Comparison of ENCODE assay signal across 9 mouse cellular contexts in genomic region chr14:7801831-7802230, GRCm38 (mm10). TPM values are rescaled to one million over a fixed set of nuclear protein-coding genes. Genes with fewer than 3 reads are reported as not detected.
DNase-seq lines count a peak whose midpoint lies in the region; ATAC-seq and TF ChIP-seq lines count a peak whose summit lies in the region.
"Had no signal": no experiment of that assay in that cellular context is flagged by ENCODE, and none has a peak within 500 bp of the region (broad histone marks: within the 10 kb centered on the region; RNA-seq: fewer than 3 reads in every experiment).

No protein-coding gene starts in this region.

- 13% methylated on average over 4 of the region's 4 CpGs for WGBS in hindbrain, embryonic 10.5 days
- WGBS in hindbrain, embryonic 12.5 days: 10% methylated on average over 4 of the region's 4 CpGs
- 15% methylated on average over 4 of the region's 4 CpGs for WGBS in limb, embryonic 11.5 days
- 9% methylated on average over 4 of the region's 4 CpGs for WGBS in forebrain, embryonic 15.5 days

- no peak overlapping the region for H3K27ac ChIP-seq in hindbrain, embryonic 10.5 days
- H3K27ac ChIP-seq in hindbrain, embryonic 12.5 days: no peak overlapping the region
- no peak overlapping the region for H3K27ac ChIP-seq in limb, embryonic 11.5 days (replicated peaks; ENCODE audit: low read depth, low read length)
- no peak overlapping the region for H3K27ac ChIP-seq in forebrain, embryonic 15.5 days (replicated peaks)
- H3K27ac ChIP-seq: embryonic facial prominence, embryonic 13.5 days had no signal

- no peak overlapping the region for H3K4me2 ChIP-seq in hindbrain, embryonic 12.5 days (replicated peaks)
- H3K4me2 ChIP-seq in limb, embryonic 11.5 days (ENCODE audit: low read depth, severe bottlenecking): no peak overlapping the region
- H3K4me2 ChIP-seq in forebrain, embryonic 15.5 days (replicated peaks): no peak overlapping the region
- H3K4me2 ChIP-seq: embryonic facial prominence, embryonic 13.5 days had no signal

- H3K36me3 ChIP-seq in hindbrain, embryonic 10.5 days: no peaks in the 10 kb centered on the region
- no peaks in the 10 kb centered on the region for H3K36me3 ChIP-seq in hindbrain, embryonic 12.5 days
- no peaks in the 10 kb centered on the region for H3K36me3 ChIP-seq in E14TG2a.4 (ENCODE audit: insufficient read depth, low read length)
- H3K36me3 ChIP-seq in limb, embryonic 11.5 days (ENCODE audit: control insufficient read depth, insufficient read depth, low read length): no peaks in the 10 kb centered on the region
- H3K36me3 ChIP-seq in splenic B cell, adult 2 months (ENCODE audit: control insufficient read depth, insufficient read depth, low read length, poor library complexity, severe bottlenecking): no peaks in the 10 kb centered on the region
- H3K36me3 ChIP-seq in forebrain, embryonic 15.5 days: no peaks in the 10 kb centered on the region
- H3K36me3 ChIP-seq: embryonic facial prominence, embryonic 13.5 days had no signal

- H3K9me3 ChIP-seq in hindbrain, embryonic 10.5 days: 0 out of 2 replicates have a peak, but pooled peaks cover 6% of the 10 kb centered on the region
- H3K9me3 ChIP-seq in hindbrain, embryonic 12.5 days (replicated peaks): 0 out of 2 replicates have a peak, but pooled peaks cover 6% of the 10 kb centered on the region
- H3K9me3 ChIP-seq in E14TG2a.4 (ENCODE audit: low read length): no peaks in the 10 kb centered on the region
- H3K9me3 ChIP-seq in limb, embryonic 11.5 days (ENCODE audit: control insufficient read depth, low read length): no peaks in the 10 kb centered on the region
- no peaks in the 10 kb centered on the region for H3K9me3 ChIP-seq in forebrain, embryonic 15.5 days

- peak; percentile 31 for DNase-seq in hindbrain, embryonic 10.5 days (ENCODE audit: low spot score)
- DNase-seq in 416B (ENCODE audit: low read depth): peak; percentile 63
- peak; percentile 68 to 81 for DNase-seq in cerebellum, postnatal 25 days
- peak; percentile 69 for DNase-seq in limb, embryonic 11.5 days (ENCODE audit: low spot score)
- peak; percentile 63 for DNase-seq in splenic B cell, adult 2 months (ENCODE audit: low read depth, low spot score)

- H3K4me1 ChIP-seq in hindbrain, embryonic 10.5 days (replicated peaks): 0 out of 2 replicates have a peak, but pooled peaks cover 6% of the 10 kb centered on the region
- H3K4me1 ChIP-seq in hindbrain, embryonic 12.5 days: no peaks in the 10 kb centered on the region
- H3K4me1 ChIP-seq in E14TG2a.4 (replicated peaks; ENCODE audit: low read depth, low read length): peaks cover 41% of the 10 kb centered on the region
- no peaks in the 10 kb centered on the region for H3K4me1 ChIP-seq in limb, embryonic 11.5 days (ENCODE audit: control insufficient read depth, insufficient read depth, low read length)
- H3K4me1 ChIP-seq in forebrain, embryonic 15.5 days: no peaks in the 10 kb centered on the region
- H3K4me1 ChIP-seq: embryonic facial prominence, embryonic 13.5 days had no signal

- TF ChIP-seq CTCF in E14TG2a.4 (conservative IDR thresholded peaks at IDR 0.05; ENCODE audit: low read length): peak; percentile 54

- H3K27me3 ChIP-seq in hindbrain, embryonic 10.5 days (ENCODE audit: insufficient read depth, poor library complexity, severe bottlenecking): no peaks in the 10 kb centered on the region
- no peaks in the 10 kb centered on the region for H3K27me3 ChIP-seq in hindbrain, embryonic 12.5 days
- no peaks in the 10 kb centered on the region for H3K27me3 ChIP-seq in E14TG2a.4 (ENCODE audit: insufficient read depth, low read length)
- H3K27me3 ChIP-seq in limb, embryonic 11.5 days (ENCODE audit: control insufficient read depth, insufficient read depth, low read length): no peaks in the 10 kb centered on the region
- H3K27me3 ChIP-seq in splenic B cell, adult 2 months (ENCODE audit: control insufficient read depth, insufficient read depth, low read length, poor library complexity, severe bottlenecking): no peaks in the 10 kb centered on the region
- no peaks in the 10 kb centered on the region for H3K27me3 ChIP-seq in forebrain, embryonic 15.5 days
- H3K27me3 ChIP-seq: embryonic facial prominence, embryonic 13.5 days had no signal

- no peak overlapping the region for H3K4me3 ChIP-seq in hindbrain, embryonic 10.5 days
- no peak overlapping the region for H3K4me3 ChIP-seq in hindbrain, embryonic 12.5 days
- no peak overlapping the region for H3K4me3 ChIP-seq in E14TG2a.4 (replicated peaks; ENCODE audit: low read length)
- no peak overlapping the region for H3K4me3 ChIP-seq in limb, embryonic 11.5 days (ENCODE audit: low read depth, low read length)
- H3K4me3 ChIP-seq in forebrain, embryonic 15.5 days: no peak overlapping the region
- H3K4me3 ChIP-seq: embryonic facial prominence, embryonic 13.5 days had no signal

- no peak for ATAC-seq in hindbrain, embryonic 12.5 days (ENCODE audit: low FRiP score)
- ATAC-seq in limb, embryonic 11.5 days (ENCODE audit: insufficient number of reproducible peaks, low FRiP score, low TSS enrichment, low read depth): no peak
- ATAC-seq in forebrain, embryonic 15.5 days (replicated peaks): no peak

- H3K9ac ChIP-seq in hindbrain, embryonic 12.5 days: no peak overlapping the region
- no peak overlapping the region for H3K9ac ChIP-seq in limb, embryonic 11.5 days (ENCODE audit: low read length)
- no peak overlapping the region for H3K9ac ChIP-seq in forebrain, embryonic 15.5 days (replicated peaks)
- H3K9ac ChIP-seq: embryonic facial prominence, embryonic 13.5 days had no signal

RNA-seq across cellular contexts. Expression of gene Gm26661, which starts 10.4 kb away (rescaled TPM):
- polyA plus RNA-seq in hindbrain, embryonic 10.5 days (2016; fragmentation: Nextera tagmentation; extraction: Ambion mirVana): not detected in 2 replicates
- polyA plus RNA-seq in hindbrain, embryonic 12.5 days (2016; fragmentation: Nextera tagmentation; extraction: Ambion mirVana): not detected in 2 replicates
- not detected in 2 replicates for polyA plus RNA-seq in limb, embryonic 11.5 days (2014; fragmentation: Nextera tagmentation; extraction: Ambion mirVana)
- polyA plus RNA-seq in forebrain, embryonic 15.5 days (2015; fragmentation: Nextera tagmentation; extraction: Ambion mirVana): not detected in 2 replicates
- polyA plus RNA-seq: embryonic facial prominence, embryonic 13.5 days had no signal

RNA-seq across cellular contexts. Expression of gene Flnb, which starts 15.9 kb away (rescaled TPM):
- 17.2 and 19.8 TPM in 2 replicates for polyA plus RNA-seq in hindbrain, embryonic 10.5 days (2016; fragmentation: Nextera tagmentation; extraction: Ambion mirVana)
- 32.4 and 37.3 TPM in 2 replicates for polyA plus RNA-seq in hindbrain, embryonic 12.5 days (2016; fragmentation: Nextera tagmentation; extraction: Ambion mirVana)
- 35.0 and 37.9 TPM in 2 replicates for polyA plus RNA-seq in limb, embryonic 11.5 days (2014; fragmentation: Nextera tagmentation; extraction: Ambion mirVana)
- 8.6 and 9.6 TPM in 2 replicates for polyA plus RNA-seq in forebrain, embryonic 15.5 days (2015; fragmentation: Nextera tagmentation; extraction: Ambion mirVana)
